Mouse (Mus musculus): ENCODE measurements around the gene Ly86. TPM values are rescaled to one million over a fixed set of nuclear protein-coding genes. Genes with fewer than 3 reads are reported as not detected.

Ly86 gene
- polyA plus RNA-seq, 1 experiment from 2014 or later = 2.5 TPM

GRCm38 (mm10) chr13:37402421-37402820, 57.4 kb downstream of the Ly86 start:
- H3K4me2 ChIP-seq = no peak overlapping the region
- no peaks in the 10 kb centered on the region for H3K36me3 ChIP-seq (ENCODE audit: control insufficient read depth, insufficient read depth, low read length)
- ATAC-seq (replicated peaks; ENCODE audit: insufficient number of reproducible peaks, low FRiP score, low TSS enrichment) = no peak
- no peaks in the 10 kb centered on the region for H3K9me3 ChIP-seq (replicated peaks; ENCODE audit: control insufficient read depth, low read length)
- H3K4me3 ChIP-seq (ENCODE audit: low read depth, low read length) = no peak overlapping the region
- H3K27me3 ChIP-seq (ENCODE audit: control insufficient read depth, insufficient read depth, low read length) = no peaks in the 10 kb centered on the region
- 52% methylated on average over 3 of the region's 3 CpGs for WGBS (ENCODE audit: insufficient replicate concordance)
- H3K4me1 ChIP-seq (ENCODE audit: control insufficient read depth, insufficient read depth, low read length) = no peaks in the 10 kb centered on the region
- H3K9ac ChIP-seq (ENCODE audit: low read depth, low read length) = no peak overlapping the region
- H3K27ac ChIP-seq (ENCODE audit: low read depth, low read length) = no peak overlapping the region

- no peak overlapping the region for H3K27ac ChIP-seq (ENCODE audit: low read depth, low read length)
- H3K27me3 ChIP-seq (ENCODE audit: control insufficient read depth, insufficient read depth, low read length) = no peaks in the 10 kb centered on the region
- H3K9me3 ChIP-seq (replicated peaks; ENCODE audit: control insufficient read depth, low read length) = no peaks in the 10 kb centered on the region
- H3K4me2 ChIP-seq = no peak overlapping the region
- no peaks in the 10 kb centered on the region for H3K4me1 ChIP-seq (ENCODE audit: control insufficient read depth, insufficient read depth, low read length)
- WGBS (ENCODE audit: insufficient replicate concordance) = 78% methylated on average over 2 of the region's 2 CpGs
- no peaks in the 10 kb centered on the region for H3K36me3 ChIP-seq (ENCODE audit: control insufficient read depth, insufficient read depth, low read length)
- ATAC-seq (replicated peaks; ENCODE audit: insufficient number of reproducible peaks, low FRiP score, low TSS enrichment) = no peak
- no peak overlapping the region for H3K4me3 ChIP-seq (ENCODE audit: low read depth, low read length)
- H3K9ac ChIP-seq (ENCODE audit: low read depth, low read length) = no peak overlapping the region
Measured at GRCm38 (mm10) chr13:37403708-37404107, 58.7 kb downstream of the Ly86 start.

GRCm38 (mm10) chr13:37415696-37416095, 70.7 kb downstream of the Ly86 start:
- WGBS (ENCODE audit: insufficient replicate concordance) = 97% methylated on average over 1 of the region's 1 CpGs

GRCm38 (mm10) chr13:37423416-37423815, 78.4 kb downstream of the Ly86 start:
- no peak for ATAC-seq (replicated peaks; ENCODE audit: insufficient number of reproducible peaks, low FRiP score, low TSS enrichment)
- Histone ChIP-seq H3K4me3 (ENCODE audit: low read depth, low read length) (no peak overlapping the region), H3K36me3 (ENCODE audit: control insufficient read depth, insufficient read depth, low read length) (no peaks in the 10 kb centered on the region), H3K9me3 (replicated peaks; ENCODE audit: control insufficient read depth, low read length) (no peaks in the 10 kb centered on the region), H3K4me1 (ENCODE audit: control insufficient read depth, insufficient read depth, low read length) (no peaks in the 10 kb centered on the region; the same call in 1 of the 2 replicates), H3K27ac (ENCODE audit: low read depth, low read length) (no peak overlapping the region), H3K4me2 (no peak overlapping the region), H3K27me3 (ENCODE audit: control insufficient read depth, insufficient read depth, low read length) (no peaks in the 10 kb centered on the region), H3K9ac (ENCODE audit: low read depth, low read length) (no peak overlapping the region)
- 77% methylated on average over 6 of the region's 6 CpGs for WGBS (ENCODE audit: insufficient replicate concordance)

More at GRCm38 (mm10) chr13:37415696-37416095, 70.7 kb downstream of the Ly86 start:
- no peak overlapping the region for H3K4me3 ChIP-seq (ENCODE audit: low read depth, low read length)
- no peak overlapping the region for H3K4me2 ChIP-seq
- H3K9ac ChIP-seq (ENCODE audit: low read depth, low read length) = no peak overlapping the region
- ATAC-seq (replicated peaks; ENCODE audit: insufficient number of reproducible peaks, low FRiP score, low TSS enrichment) = no peak
- H3K4me1 ChIP-seq (ENCODE audit: control insufficient read depth, insufficient read depth, low read length) = no peaks in the 10 kb centered on the region
- no peaks in the 10 kb centered on the region for H3K27me3 ChIP-seq (ENCODE audit: control insufficient read depth, insufficient read depth, low read length)
- no peaks in the 10 kb centered on the region for H3K9me3 ChIP-seq (replicated peaks; ENCODE audit: control insufficient read depth, low read length)
- no peak overlapping the region for H3K27ac ChIP-seq (ENCODE audit: low read depth, low read length)
- H3K36me3 ChIP-seq (ENCODE audit: control insufficient read depth, insufficient read depth, low read length) = no peaks in the 10 kb centered on the region

- H3K27ac ChIP-seq (ENCODE audit: low read depth, low read length) = no peak overlapping the region
- ATAC-seq (replicated peaks; ENCODE audit: insufficient number of reproducible peaks, low FRiP score, low TSS enrichment) = no peak
- H3K4me2 ChIP-seq = no peak overlapping the region
- no peak overlapping the region for H3K9ac ChIP-seq (ENCODE audit: low read depth, low read length)
- no peaks in the 10 kb centered on the region; the same call in 1 of the 2 replicates for H3K4me1 ChIP-seq (ENCODE audit: control insufficient read depth, insufficient read depth, low read length)
- H3K4me3 ChIP-seq (ENCODE audit: low read depth, low read length) = no peak overlapping the region
- H3K36me3 ChIP-seq (ENCODE audit: control insufficient read depth, insufficient read depth, low read length) = no peaks in the 10 kb centered on the region
- H3K9me3 ChIP-seq (replicated peaks; ENCODE audit: control insufficient read depth, low read length) = no peaks in the 10 kb centered on the region
- H3K27me3 ChIP-seq (ENCODE audit: control insufficient read depth, insufficient read depth, low read length) = no peaks in the 10 kb centered on the region
- 89% methylated on average over 6 of the region's 6 CpGs for WGBS (ENCODE audit: insufficient replicate concordance)
Measured at GRCm38 (mm10) chr13:37424904-37425303, 79.9 kb downstream of the Ly86 start.

GRCm38 (mm10) chr13:37425406-37425805, 80.4 kb downstream of the Ly86 start:
- 75% methylated on average over 3 of the region's 3 CpGs for WGBS (ENCODE audit: insufficient replicate concordance)
- H3K36me3 ChIP-seq (ENCODE audit: control insufficient read depth, insufficient read depth, low read length) = no peaks in the 10 kb centered on the region

GRCm38 (mm10) chr13:37426578-37427336, 81.7 kb downstream of the Ly86 start:
- Histone ChIP-seq H3K27me3 (ENCODE audit: control insufficient read depth, insufficient read depth, low read length) (no peaks in the 10 kb centered on the region), H3K27ac (ENCODE audit: low read depth, low read length) (no peak overlapping the region)

More at GRCm38 (mm10) chr13:37425406-37425805, 80.4 kb downstream of the Ly86 start:
- ATAC-seq (replicated peaks; ENCODE audit: insufficient number of reproducible peaks, low FRiP score, low TSS enrichment) = no peak
- Histone ChIP-seq H3K9me3 (replicated peaks; ENCODE audit: control insufficient read depth, low read length) (no peaks in the 10 kb centered on the region), H3K4me2 (no peak overlapping the region), H3K9ac (ENCODE audit: low read depth, low read length) (no peak overlapping the region), H3K27ac (ENCODE audit: low read depth, low read length) (no peak overlapping the region), H3K27me3 (ENCODE audit: control insufficient read depth, insufficient read depth, low read length) (no peaks in the 10 kb centered on the region), H3K4me3 (ENCODE audit: low read depth, low read length) (no peak overlapping the region), H3K4me1 (ENCODE audit: control insufficient read depth, insufficient read depth, low read length) (no peaks in the 10 kb centered on the region; the same call in 1 of the 2 replicates)

GRCm38 (mm10) chr13:37428496-37428895, 83.5 kb downstream of the Ly86 start:
- Histone ChIP-seq H3K4me1 (ENCODE audit: control insufficient read depth, insufficient read depth, low read length) (no peaks in the 10 kb centered on the region), H3K27me3 (ENCODE audit: control insufficient read depth, insufficient read depth, low read length) (no peaks in the 10 kb centered on the region), H3K27ac (ENCODE audit: low read depth, low read length) (no peak overlapping the region), H3K4me2 (no peak overlapping the region), H3K9ac (ENCODE audit: low read depth, low read length) (no peak overlapping the region), H3K4me3 (ENCODE audit: low read depth, low read length) (no peak overlapping the region), H3K36me3 (ENCODE audit: control insufficient read depth, insufficient read depth, low read length) (no peaks in the 10 kb centered on the region), H3K9me3 (replicated peaks; ENCODE audit: control insufficient read depth, low read length) (no peaks in the 10 kb centered on the region)
- no peak for ATAC-seq (replicated peaks; ENCODE audit: insufficient number of reproducible peaks, low FRiP score, low TSS enrichment)
- WGBS (ENCODE audit: insufficient replicate concordance) = 71% methylated on average over 3 of the region's 3 CpGs

More at GRCm38 (mm10) chr13:37426578-37427336, 81.7 kb downstream of the Ly86 start:
- no peak for ATAC-seq (replicated peaks; ENCODE audit: insufficient number of reproducible peaks, low FRiP score, low TSS enrichment)
- H3K9me3 ChIP-seq (replicated peaks; ENCODE audit: control insufficient read depth, low read length) = no peaks in the 10 kb centered on the region
- no peak overlapping the region for H3K4me3 ChIP-seq (ENCODE audit: low read depth, low read length)
- H3K36me3 ChIP-seq (ENCODE audit: control insufficient read depth, insufficient read depth, low read length) = no peaks in the 10 kb centered on the region
- H3K4me2 ChIP-seq = no peak overlapping the region
- H3K4me1 ChIP-seq (ENCODE audit: control insufficient read depth, insufficient read depth, low read length) = no peaks in the 10 kb centered on the region; the same call in 1 of the 2 replicates
- 64% methylated on average over 12 of the region's 12 CpGs for WGBS (ENCODE audit: insufficient replicate concordance)
- H3K9ac ChIP-seq (ENCODE audit: low read depth, low read length) = no peak overlapping the region

All from heart, embryonic 11.5 days (tissue).